Mouse (Mus musculus): ENCODE results near the gene Casz1. TPM values are rescaled to one million over a fixed set of nuclear protein-coding genes. Genes with fewer than 3 reads are reported as not detected.
A peak's percentile ranks its signal among the peaks of the same experiment; 100 is the strongest.

Gene Casz1
- polyA plus RNA-seq, 1 experiment from 2014 or later, result 5.6 TPM

DNA sequence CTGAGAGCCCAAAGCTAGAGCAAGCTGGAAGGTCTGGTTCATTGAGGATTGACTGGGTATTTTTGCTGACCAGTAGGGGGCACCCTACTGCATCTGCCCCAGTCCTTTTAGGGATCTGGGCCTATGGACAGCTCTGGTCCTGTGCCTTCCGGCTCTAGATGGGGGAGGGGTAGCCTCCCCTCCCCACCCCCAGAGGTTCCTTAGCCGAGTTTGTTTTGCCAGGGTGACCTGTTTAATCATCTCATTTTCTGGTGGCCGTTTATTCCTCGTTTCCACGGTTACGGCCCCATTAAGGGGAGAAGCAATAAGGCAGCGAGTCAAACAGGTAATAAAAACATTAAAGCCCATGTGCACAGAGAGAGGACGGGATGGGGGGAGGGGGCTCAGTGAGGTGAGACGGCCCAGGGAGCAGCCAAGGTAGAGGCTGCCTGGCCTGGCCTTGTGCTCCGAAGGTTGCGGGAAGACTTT lies 104.0 kb downstream of the Casz1 start:
- Histone ChIP-seq H3K36me3 (ENCODE audit: control insufficient read depth, insufficient read depth) (no peaks in the 10 kb centered on the region; the same call in 1 of the 2 replicates), H3K27me3 (replicated peaks; ENCODE audit: control insufficient read depth, insufficient read depth, low read length) (no peaks in the 10 kb centered on the region), H3K9me3 (ENCODE audit: control insufficient read depth) (no peaks in the 10 kb centered on the region), H3K27ac (ENCODE audit: low read depth, low read length) (no peak overlapping the region), H3K4me1 (replicated peaks; ENCODE audit: control insufficient read depth, insufficient read depth, low read length) (peaks cover 17% of the 10 kb centered on the region; the same call in 1 of the 2 replicates), H3K4me3 (ENCODE audit: low read depth, low read length) (no peak overlapping the region), H3K4me2 (replicated peaks; ENCODE audit: low read depth) (no peak overlapping the region), H3K9ac (ENCODE audit: low read depth, low read length) (no peak overlapping the region; the same call in none of the 2 replicates)
- WGBS, result 37% methylated on average over 11 of the region's 11 CpGs
- peak; percentile 81 for TF ChIP-seq CTCF (IDR thresholded peaks at IDR 0.05; ENCODE audit: low read depth)
- ATAC-seq, result no peak

DNA sequence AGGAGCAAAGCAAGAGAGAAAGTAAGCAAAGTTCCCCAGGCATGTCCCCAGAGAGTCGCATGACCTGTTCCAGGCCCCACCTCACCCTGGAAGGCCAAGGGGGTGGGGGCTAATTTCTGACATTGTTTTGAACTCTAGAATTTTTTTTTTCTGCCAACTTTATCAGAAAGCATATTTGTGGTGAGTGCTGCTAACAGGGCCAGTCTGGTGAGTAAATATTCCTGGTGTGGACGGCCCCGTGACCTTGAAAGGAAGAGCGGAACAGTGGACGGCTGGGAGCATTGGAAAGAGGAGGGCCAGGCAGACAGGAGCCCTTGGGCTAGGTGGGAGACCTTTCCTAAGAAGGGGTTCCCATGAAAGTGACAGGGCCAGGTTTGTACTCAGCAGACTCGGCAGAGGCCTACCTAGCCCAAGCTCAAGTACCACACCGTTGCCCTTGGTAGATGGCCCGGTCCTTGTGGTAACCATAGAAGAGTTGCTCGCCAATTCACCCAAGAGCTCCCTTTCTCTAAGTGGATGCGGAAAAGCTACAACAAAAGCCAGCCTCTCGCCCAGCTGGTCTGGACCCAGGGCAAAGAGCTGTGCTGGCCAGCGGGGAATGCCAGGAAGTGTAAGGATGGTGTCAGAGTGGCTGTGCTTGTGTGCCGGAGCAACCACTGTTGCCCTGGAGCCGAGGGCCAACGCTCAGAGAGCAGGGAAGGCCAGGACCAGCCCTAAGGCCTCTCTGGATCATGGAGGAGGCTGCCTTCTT lies 104.7 kb downstream of the Casz1 start:
- Histone ChIP-seq H3K9me3 (ENCODE audit: control insufficient read depth) (no peaks in the 10 kb centered on the region), H3K4me3 (ENCODE audit: low read depth, low read length) (no peak overlapping the region), H3K27me3 (replicated peaks; ENCODE audit: control insufficient read depth, insufficient read depth, low read length) (no peaks in the 10 kb centered on the region), H3K9ac (ENCODE audit: low read depth, low read length) (no peak overlapping the region; the same call in 1 of the 2 replicates), H3K27ac (ENCODE audit: low read depth, low read length) (no peak overlapping the region), H3K4me2 (replicated peaks; ENCODE audit: low read depth) (no peak overlapping the region), H3K4me1 (replicated peaks; ENCODE audit: control insufficient read depth, insufficient read depth, low read length) (peaks cover 17% of the 10 kb centered on the region; the same call in 1 of the 2 replicates), H3K36me3 (ENCODE audit: control insufficient read depth, insufficient read depth) (no peaks in the 10 kb centered on the region; the same call in 1 of the 2 replicates)
- 76% methylated on average over 15 of the region's 15 CpGs for WGBS
- no peak for ATAC-seq
- TF ChIP-seq CTCF (IDR thresholded peaks at IDR 0.05; ENCODE audit: low read depth), result no peak

DNA sequence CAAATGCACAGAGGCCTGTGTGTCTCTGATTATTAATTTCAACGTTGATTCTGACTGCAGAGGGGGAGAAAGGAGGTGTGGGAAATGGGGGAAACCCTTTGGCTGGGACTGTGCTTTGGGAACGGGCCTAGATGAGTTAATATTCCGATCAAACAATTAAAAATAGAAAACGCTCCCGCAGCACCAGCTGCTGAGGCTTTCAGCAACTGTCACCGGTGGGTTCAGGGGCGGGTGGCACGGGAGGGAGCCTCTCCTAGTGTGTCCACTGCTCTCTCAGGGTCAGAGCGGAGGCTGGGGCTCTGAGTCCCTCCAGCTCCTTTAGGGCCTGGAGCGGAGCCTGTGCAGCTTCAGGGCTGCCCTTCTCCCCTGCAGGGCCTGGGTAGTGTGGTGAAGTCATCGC lies 105.3 kb downstream of the Casz1 start:
- no peaks in the 10 kb centered on the region; the same call in 1 of the 2 replicates for H3K36me3 ChIP-seq (ENCODE audit: control insufficient read depth, insufficient read depth)
- H3K4me2 ChIP-seq (replicated peaks; ENCODE audit: low read depth), result no peak overlapping the region
- H3K27me3 ChIP-seq (replicated peaks; ENCODE audit: control insufficient read depth, insufficient read depth, low read length), result no peaks in the 10 kb centered on the region
- TF ChIP-seq CTCF (IDR thresholded peaks at IDR 0.05; ENCODE audit: low read depth), result no peak
- no peaks in the 10 kb centered on the region for H3K9me3 ChIP-seq (ENCODE audit: control insufficient read depth)
- no peak overlapping the region for H3K4me3 ChIP-seq (ENCODE audit: low read depth, low read length)
- H3K4me1 ChIP-seq (replicated peaks; ENCODE audit: control insufficient read depth, insufficient read depth, low read length), result peaks cover 16% of the 10 kb centered on the region; the same call in 1 of the 2 replicates
- WGBS, result 84% methylated on average over 11 of the region's 11 CpGs
- no peak for ATAC-seq
- no peak overlapping the region for H3K27ac ChIP-seq (ENCODE audit: low read depth, low read length)
- no peak overlapping the region for H3K9ac ChIP-seq (ENCODE audit: low read depth, low read length)

DNA sequence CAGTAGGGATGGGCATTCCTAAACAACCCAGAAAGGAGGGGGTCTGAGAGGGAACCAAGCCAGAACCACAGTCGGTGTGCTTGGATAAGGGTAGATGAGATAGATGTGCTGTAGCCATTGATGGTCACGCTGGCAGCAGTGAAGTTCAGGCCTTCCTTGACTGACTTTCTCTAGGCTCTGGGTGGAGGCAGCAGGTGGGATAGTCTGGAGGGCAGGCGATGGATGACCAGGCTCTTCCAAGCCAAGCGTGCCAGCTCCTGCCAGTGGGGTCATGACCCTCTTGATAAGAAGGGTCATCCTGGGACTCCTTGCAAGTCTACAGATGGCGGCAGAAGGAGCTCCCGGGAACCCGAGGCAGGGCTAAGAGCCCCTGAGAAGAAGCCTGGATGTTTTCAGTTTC lies 107.9 kb downstream of the Casz1 start:
- no peak for TF ChIP-seq CTCF (IDR thresholded peaks at IDR 0.05; ENCODE audit: low read depth)
- H3K4me2 ChIP-seq (replicated peaks; ENCODE audit: low read depth), result no peak overlapping the region
- H3K9me3 ChIP-seq (ENCODE audit: control insufficient read depth), result no peaks in the 10 kb centered on the region
- no peak for ATAC-seq
- H3K36me3 ChIP-seq (ENCODE audit: control insufficient read depth, insufficient read depth), result no peaks in the 10 kb centered on the region; the same call in 1 of the 2 replicates
- no peak overlapping the region for H3K4me3 ChIP-seq (ENCODE audit: low read depth, low read length)
- peaks cover 5% of the 10 kb centered on the region; the same call in 1 of the 2 replicates for H3K4me1 ChIP-seq (replicated peaks; ENCODE audit: control insufficient read depth, insufficient read depth, low read length)
- no peak overlapping the region for H3K9ac ChIP-seq (ENCODE audit: low read depth, low read length)
- H3K27me3 ChIP-seq (replicated peaks; ENCODE audit: control insufficient read depth, insufficient read depth, low read length), result no peaks in the 10 kb centered on the region
- 66% methylated on average over 7 of the region's 7 CpGs for WGBS
- no peak overlapping the region for H3K27ac ChIP-seq (ENCODE audit: low read depth, low read length)

DNA sequence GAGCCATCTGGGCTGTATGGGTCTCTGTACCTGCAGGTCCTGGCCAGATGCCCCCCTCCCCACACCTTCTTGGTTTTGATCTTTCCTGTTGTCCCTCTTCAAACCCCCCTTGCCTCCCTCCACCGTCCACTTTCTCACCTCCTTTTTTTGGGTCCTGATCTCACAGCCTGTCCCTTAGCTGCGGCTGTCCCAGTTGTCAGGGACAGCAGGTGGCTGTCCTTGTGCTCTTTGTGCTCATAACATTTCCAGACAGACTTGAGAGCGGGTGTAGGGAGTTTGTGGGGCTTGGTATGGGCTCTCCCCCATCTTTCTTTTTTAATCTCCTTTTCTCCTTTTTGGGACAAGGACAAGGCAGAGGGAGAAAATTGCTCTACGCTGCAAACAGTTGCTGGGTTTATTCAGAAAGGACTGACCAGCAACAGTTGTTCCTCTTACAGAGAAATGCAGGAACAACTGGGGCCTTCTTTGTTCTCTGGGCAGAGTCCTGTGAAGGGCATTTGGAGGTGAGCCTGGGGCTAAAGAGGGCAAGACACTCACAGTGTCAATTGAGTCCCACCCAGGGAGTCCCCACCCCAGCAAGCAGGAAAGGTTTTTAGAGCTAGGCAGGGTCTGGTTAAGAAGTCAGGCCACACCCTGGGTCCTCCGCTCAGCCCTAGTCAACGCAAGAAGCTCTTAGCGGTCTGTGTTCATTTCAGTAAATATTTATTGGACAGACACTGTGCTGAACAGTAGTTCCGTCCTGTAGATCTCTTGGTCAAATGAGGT lies 108.8 kb downstream of the Casz1 start:
- Histone ChIP-seq H3K4me2 (replicated peaks; ENCODE audit: low read depth) (no peak overlapping the region), H3K9me3 (ENCODE audit: control insufficient read depth) (no peaks in the 10 kb centered on the region), H3K9ac (ENCODE audit: low read depth, low read length) (no peak overlapping the region), H3K36me3 (ENCODE audit: control insufficient read depth, insufficient read depth) (no peaks in the 10 kb centered on the region; the same call in 1 of the 2 replicates), H3K27ac (ENCODE audit: low read depth, low read length) (no peak overlapping the region), H3K4me1 (replicated peaks; ENCODE audit: control insufficient read depth, insufficient read depth, low read length) (0 out of 2 replicates have a peak, but pooled peaks cover 5% of the 10 kb centered on the region), H3K27me3 (replicated peaks; ENCODE audit: control insufficient read depth, insufficient read depth, low read length) (no peaks in the 10 kb centered on the region), H3K4me3 (ENCODE audit: low read depth, low read length) (no peak overlapping the region)
- TF ChIP-seq CTCF (IDR thresholded peaks at IDR 0.05; ENCODE audit: low read depth), result no peak
- WGBS, result 51% methylated on average over 8 of the region's 8 CpGs
- no peak for ATAC-seq

Data from intestine, postnatal 0 days (tissue).